ENCODE assay signal across 12 mouse cellular contexts in genomic region chr1:118913414-118914385, GRCm38 (mm10).
DNase-seq lines count a peak whose midpoint lies in the region; ATAC-seq and TF ChIP-seq lines count a peak whose summit lies in the region.
"Had no signal": no experiment of that assay in that cellular context is flagged by ENCODE, and none has a peak within 500 bp of the region (broad histone marks: within the 10 kb centered on the region; RNA-seq: fewer than 3 reads in every experiment).

No protein-coding gene starts in this region.

- no peak for TF ChIP-seq CTCF in cortical plate, adult 2 months (IDR thresholded peaks at IDR 0.05; ENCODE audit: extremely low read depth, insufficient read depth, low read length)

- no peak overlapping the region for H3K9ac ChIP-seq in hindbrain, embryonic 15.5 days
- H3K9ac ChIP-seq: embryonic facial prominence, embryonic 13.5 days; liver, postnatal 0 days had no signal

- no peak overlapping the region for H3K4me3 ChIP-seq in cortical plate, adult 2 months (ENCODE audit: insufficient read depth, low read length)
- 0 out of 2 replicates have a peak overlapping the region, but pooled peaks have one; percentile 13 for H3K4me3 ChIP-seq in hindbrain, embryonic 15.5 days
- H3K4me3 ChIP-seq: embryonic facial prominence, embryonic 13.5 days had no signal

- H3K27me3 ChIP-seq in hindbrain, embryonic 15.5 days = no peaks in the 10 kb centered on the region
- H3K27me3 ChIP-seq: embryonic facial prominence, embryonic 13.5 days had no signal

- DNase-seq in Muller cell, postnatal 12 days (ENCODE audit: inconsistent ontology term) = peak; percentile 26
- peak; percentile 67 for DNase-seq in lung, postnatal 25 days (ENCODE audit: low spot score)
- DNase-seq in MN1 (ENCODE audit: low spot score) (no peak), liver (no peak)
- DNase-seq in urinary bladder, adult 18-20 months (ENCODE audit: low spot score in 2 of 2) = no peak
- no peak for DNase-seq in layer of hippocampus, adult 9-10 months (ENCODE audit: low spot score)
- DNase-seq: kidney, adult 9 months; liver, postnatal 0 days had no signal

- H3K4me1 ChIP-seq in cortical plate, adult 2 months (ENCODE audit: control insufficient read depth, insufficient read depth, low read length) = no peaks in the 10 kb centered on the region
- H3K4me1 ChIP-seq in hindbrain, embryonic 15.5 days (replicated peaks) = peaks cover 56% of the 10 kb centered on the region

- H3K36me3 ChIP-seq in hindbrain, embryonic 15.5 days = no peaks in the 10 kb centered on the region

- H3K9me3 ChIP-seq in hindbrain, embryonic 15.5 days = no peaks in the 10 kb centered on the region
- H3K9me3 ChIP-seq: embryonic facial prominence, embryonic 13.5 days had no signal

- ATAC-seq in hindbrain, embryonic 15.5 days (ENCODE audit: low FRiP score, low read depth) = no peak
- ATAC-seq: activated CD4-positive, CD25-positive, alpha-beta regulatory T cell, adult 4 months; liver, postnatal 0 days had no signal

- 38% methylated on average over 17 of the region's 17 CpGs for WGBS in hindbrain, embryonic 15.5 days

- H3K27ac ChIP-seq in cortical plate, adult 2 months (ENCODE audit: insufficient read depth, low read length) = 0 out of 2 replicates have a peak overlapping the region, but pooled peaks have one; percentile 10
- H3K27ac ChIP-seq in hindbrain, embryonic 15.5 days (replicated peaks) = no peak overlapping the region
- H3K27ac ChIP-seq: embryonic facial prominence, embryonic 13.5 days had no signal

- TF ChIP-seq POLR2A in cortical plate, adult 2 months (IDR thresholded peaks at IDR 0.05; ENCODE audit: extremely low read depth, insufficient read depth, low read length) = no peak

- peak overlapping the region; percentile 45 for H3K4me2 ChIP-seq in hindbrain, embryonic 15.5 days
- H3K4me2 ChIP-seq: embryonic facial prominence, embryonic 13.5 days had no signal

Comparison
In these comparisons a context has a peak if more than half of its experiments do, and no peak if none do; other contexts are left out.
1. DNase-seq: peak in Muller cell, postnatal 12 days (single experiment) and lung, postnatal 25 days (single experiment); none in MN1 (single experiment), urinary bladder, adult 18-20 months (0 of 2), layer of hippocampus, adult 9-10 months (single experiment) and liver (single experiment).